Mouse (Mus musculus) layer of hippocampus, adult 11-12 months (tissue): ENCODE data around the gene Gm13420.
A peak's percentile ranks its signal among the peaks of the same experiment; 100 is the strongest.
"Not testable (repeated sequence)": the region's sequence is repeated elsewhere in the genome, so short reads cannot be mapped to it uniquely, and the experiment has no call there.

Experiments used
- DNase-seq: peaks from one replicate; pipeline ENCODE4 v3.0.0; 2022; ENCODE audit warnings: low spot score

Gm13420 gene

GRCm38 (mm10) chr2:29751497-29751896, at the start of gene Gm13420:
TSS of gene Gm13420 (minus strand) at chr2:29751685.
- no peak for DNase-seq

- DNase-seq, result no peak
Measured at GRCm38 (mm10) chr2:29792772-29793487, 41.4 kb upstream of the Gm13420 start.

GRCm38 (mm10) chr2:29787937-29788681, 36.6 kb upstream of the Gm13420 start, which contains the start of gene Trub2:
TSS of gene Trub2 (minus strand) at chr2:29788502.
- peak; percentile 83 for DNase-seq

GRCm38 (mm10) chr2:29787104-29787917, 35.8 kb upstream of the Gm13420 start, which contains the start of gene Coq4:
TSS of gene Coq4 (plus strand) at chr2:29787493.
- peak; percentile 96 for DNase-seq

GRCm38 (mm10) chr2:29784290-29784689, 32.8 kb upstream of the Gm13420 start:
- no peak for DNase-seq

- DNase-seq, result not testable (repeated sequence)
Measured at GRCm38 (mm10) chr2:29781256-29781655, 29.8 kb upstream of the Gm13420 start.

GRCm38 (mm10) chr2:29773323-29773722, 21.8 kb upstream of the Gm13420 start:
- no peak for DNase-seq

GRCm38 (mm10) chr2:29771611-29772461, 20.4 kb upstream of the Gm13420 start:
- no peak for DNase-seq

GRCm38 (mm10) chr2:29770162-29770561, 18.7 kb upstream of the Gm13420 start:
- DNase-seq, result no peak

- DNase-seq, result no peak
Measured at GRCm38 (mm10) chr2:29768901-29769300, 17.4 kb upstream of the Gm13420 start.

GRCm38 (mm10) chr2:29767976-29768709, 16.7 kb upstream of the Gm13420 start:
- no peak for DNase-seq

- peak; percentile 66 for DNase-seq
Measured at GRCm38 (mm10) chr2:29764831-29765230, 13.3 kb upstream of the Gm13420 start.

GRCm38 (mm10) chr2:29755693-29756092, 4.2 kb upstream of the Gm13420 start:
- no peak for DNase-seq

GRCm38 (mm10) chr2:29752397-29752796, 912 bp upstream of the Gm13420 start:
- DNase-seq, result no peak

GRCm38 (mm10) chr2:29748499-29748898, 3.0 kb downstream of the Gm13420 start:
- no peak for DNase-seq

- peak; percentile 46 for DNase-seq
Measured at GRCm38 (mm10) chr2:29747852-29748251, 3.6 kb downstream of the Gm13420 start.

GRCm38 (mm10) chr2:29747188-29747782, 4.2 kb downstream of the Gm13420 start:
- no peak for DNase-seq

GRCm38 (mm10) chr2:29744256-29744655, 7.2 kb downstream of the Gm13420 start:
- no peak for DNase-seq

GRCm38 (mm10) chr2:29741207-29741606, 10.3 kb downstream of the Gm13420 start:
- DNase-seq, result no peak

- peak; percentile 68 for DNase-seq
Measured at GRCm38 (mm10) chr2:29739368-29739767, 12.1 kb downstream of the Gm13420 start.
